Mouse (Mus musculus): ENCODE data around the gene Ago4. TPM values are rescaled to one million over a fixed set of nuclear protein-coding genes. Genes with fewer than 3 reads are reported as not detected.

Ago4 gene
- polyA plus RNA-seq, 1 experiment from 2014 or later = 8.4 TPM

DNA sequence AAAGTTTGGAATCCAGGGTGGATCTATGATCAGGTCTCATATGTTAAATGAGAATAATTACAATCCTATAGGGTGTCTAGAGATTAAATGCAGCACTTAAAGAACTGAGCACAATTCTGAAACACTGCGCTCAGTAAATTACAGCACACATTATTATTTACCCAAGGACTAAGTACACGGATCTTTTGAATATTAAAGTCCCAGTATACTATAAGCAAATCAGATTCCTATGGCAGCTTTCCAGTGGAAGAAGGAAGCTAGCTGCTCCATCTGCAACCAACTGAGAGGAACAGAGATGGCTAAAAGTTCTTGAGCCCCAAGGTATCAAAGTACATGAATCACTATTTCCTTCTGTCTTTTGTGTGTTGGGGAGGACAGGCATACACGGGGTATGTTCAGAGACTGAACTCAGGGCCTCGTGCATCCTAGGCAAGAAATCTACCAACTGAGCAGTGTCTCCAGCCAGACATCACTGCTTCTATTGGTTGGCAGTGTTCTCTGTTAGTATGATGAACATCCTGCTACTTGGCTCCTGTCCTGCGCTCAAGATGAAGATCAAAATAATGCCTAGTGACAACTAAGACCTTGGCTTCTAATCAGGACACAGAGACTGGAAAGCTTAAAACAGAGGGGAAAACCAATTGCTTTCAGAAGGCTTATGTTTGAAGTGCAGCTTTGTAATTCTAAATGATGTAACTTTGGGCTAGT is 78.6 kb downstream of the Ago4 start:
- H3K27me3 ChIP-seq (ENCODE audit: control insufficient read depth, insufficient read depth, low read depth, low read length) = no peaks in the 10 kb centered on the region
- H3K27ac ChIP-seq (ENCODE audit: low read length) = no peak overlapping the region
- 93% methylated on average over 5 of the region's 5 CpGs for WGBS
- no peak for ATAC-seq
- no peak overlapping the region for H3K4me2 ChIP-seq (ENCODE audit: low read length)
- H3K9ac ChIP-seq (ENCODE audit: low read depth, low read length) = no peak overlapping the region
- no peaks in the 10 kb centered on the region for H3K9me3 ChIP-seq (replicated peaks; ENCODE audit: control insufficient read depth, low read length, poor library complexity, severe bottlenecking)
- H3K4me1 ChIP-seq (ENCODE audit: control insufficient read depth, insufficient read depth, low read length) = no peaks in the 10 kb centered on the region
- peaks cover 43% of the 10 kb centered on the region for H3K36me3 ChIP-seq (ENCODE audit: control insufficient read depth, insufficient read depth, low read length)
- H3K4me3 ChIP-seq (ENCODE audit: low read depth, low read length) = no peak overlapping the region

DNA sequence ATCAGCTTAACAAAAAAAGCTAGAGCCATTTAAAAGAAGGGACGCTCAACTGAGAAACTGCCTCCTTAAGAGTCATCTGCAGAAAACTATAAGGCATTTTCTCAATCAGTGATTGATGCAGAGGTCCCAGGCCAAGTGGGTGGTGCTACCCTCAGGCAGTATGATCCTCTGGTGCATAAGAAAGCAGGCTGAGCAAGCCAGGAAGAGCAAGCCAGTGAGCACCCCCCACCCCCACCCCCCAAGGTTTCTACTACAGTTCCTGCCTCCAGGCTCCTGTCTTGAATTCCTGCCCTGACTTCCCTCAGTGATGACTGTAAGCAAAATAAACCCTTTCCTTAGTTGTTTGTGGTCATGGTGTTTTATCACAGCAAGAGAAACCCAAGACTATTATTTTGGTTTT is 83.0 kb downstream of the Ago4 start:
- Histone ChIP-seq H3K36me3 (ENCODE audit: control insufficient read depth, insufficient read depth, low read length) (peaks cover 33% of the 10 kb centered on the region), H3K4me2 (ENCODE audit: low read length) (no peak overlapping the region), H3K27ac (ENCODE audit: low read length) (no peak overlapping the region), H3K4me1 (ENCODE audit: control insufficient read depth, insufficient read depth, low read length) (no peaks in the 10 kb centered on the region), H3K9ac (ENCODE audit: low read depth, low read length) (no peak overlapping the region), H3K4me3 (ENCODE audit: low read depth, low read length) (no peak overlapping the region), H3K27me3 (ENCODE audit: control insufficient read depth, insufficient read depth, low read depth, low read length) (no peaks in the 10 kb centered on the region), H3K9me3 (replicated peaks; ENCODE audit: control insufficient read depth, low read length, poor library complexity, severe bottlenecking) (no peaks in the 10 kb centered on the region)
- no peak for ATAC-seq
- WGBS = 89% methylated on average over 1 of the region's 1 CpGs

DNA sequence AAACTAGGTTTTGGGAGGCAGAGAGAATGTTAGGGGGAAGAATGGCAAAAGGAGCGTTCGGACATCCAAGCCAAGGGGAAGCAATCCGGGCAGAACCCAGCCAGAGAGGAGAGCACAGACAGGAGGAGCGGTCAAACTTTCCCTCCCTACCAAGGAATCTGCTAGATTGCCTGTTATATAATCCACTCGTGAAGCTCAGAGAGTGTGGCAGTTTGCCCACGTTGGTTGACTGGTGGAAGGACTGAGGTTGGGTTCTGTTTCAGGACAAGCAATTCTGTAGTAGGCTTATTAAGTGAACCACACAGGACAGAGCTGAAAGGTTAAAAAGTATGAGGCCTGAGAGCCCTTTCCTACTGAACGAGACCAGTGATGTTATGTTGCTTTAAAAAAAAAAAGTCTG is 86.1 kb downstream of the Ago4 start:
- Histone ChIP-seq H3K27me3 (ENCODE audit: control insufficient read depth, insufficient read depth, low read depth, low read length) (no peaks in the 10 kb centered on the region), H3K36me3 (ENCODE audit: control insufficient read depth, insufficient read depth, low read length) (peaks cover 36% of the 10 kb centered on the region), H3K4me2 (ENCODE audit: low read length) (no peak overlapping the region), H3K4me1 (ENCODE audit: control insufficient read depth, insufficient read depth, low read length) (no peaks in the 10 kb centered on the region), H3K4me3 (ENCODE audit: low read depth, low read length) (no peak overlapping the region), H3K27ac (ENCODE audit: low read length) (no peak overlapping the region), H3K9ac (ENCODE audit: low read depth, low read length) (no peak overlapping the region), H3K9me3 (replicated peaks; ENCODE audit: control insufficient read depth, low read length, poor library complexity, severe bottlenecking) (no peaks in the 10 kb centered on the region)
- WGBS = 90% methylated on average over 7 of the region's 7 CpGs
- no peak for ATAC-seq

DNA sequence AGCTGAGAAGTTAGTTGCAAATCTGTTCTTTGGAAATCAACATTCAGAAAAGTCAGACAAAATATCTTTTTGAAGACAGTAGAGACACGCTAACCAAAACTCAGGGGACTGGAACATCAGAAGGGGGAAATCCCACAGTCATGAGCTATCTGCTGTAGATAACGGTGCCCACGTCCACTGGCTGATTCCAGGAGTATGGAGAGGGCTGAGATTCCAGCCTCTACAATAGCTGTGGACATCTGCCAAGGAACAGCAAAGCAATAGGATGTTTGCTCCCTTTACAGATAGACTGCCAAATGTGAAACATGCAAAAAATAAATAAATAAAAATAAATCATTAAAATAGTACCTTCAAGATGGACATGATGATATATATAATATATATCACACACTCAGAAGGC is 88.7 kb downstream of the Ago4 start:
- Histone ChIP-seq H3K4me1 (ENCODE audit: control insufficient read depth, insufficient read depth, low read length) (no peaks in the 10 kb centered on the region), H3K9me3 (replicated peaks; ENCODE audit: control insufficient read depth, low read length, poor library complexity, severe bottlenecking) (no peaks in the 10 kb centered on the region), H3K4me2 (ENCODE audit: low read length) (no peak overlapping the region), H3K27me3 (ENCODE audit: control insufficient read depth, insufficient read depth, low read depth, low read length) (no peaks in the 10 kb centered on the region), H3K36me3 (ENCODE audit: control insufficient read depth, insufficient read depth, low read length) (peaks cover 51% of the 10 kb centered on the region), H3K27ac (ENCODE audit: low read length) (no peak overlapping the region), H3K4me3 (ENCODE audit: low read depth, low read length) (no peak overlapping the region), H3K9ac (ENCODE audit: low read depth, low read length) (no peak overlapping the region)
- no peak for ATAC-seq
- 87% methylated on average over 3 of the region's 3 CpGs for WGBS

Small RNAs within 50 kb of the gene (microRNA-seq; reads per million reads assigned to microRNA genes)
- gene Mir7119 = not detected

Other genes with a start within 250 kb of the Ago4 start
- gene Col8a2, start 246.7 kb downstream of the Ago4 start, polyA plus RNA-seq (2015; fragmentation: Nextera tagmentation; extraction: Ambion mirVana) = 2.2 and 2.5 TPM in 2 replicates
- 83.9 and 87.5 TPM in 2 replicates for gene Adprhl2, start 211.8 kb downstream of the Ago4 start, polyA plus RNA-seq (2015; fragmentation: Nextera tagmentation; extraction: Ambion mirVana)
- gene Tekt2, start 207.8 kb downstream of the Ago4 start, polyA plus RNA-seq (2015; fragmentation: Nextera tagmentation; extraction: Ambion mirVana) = 15.3 and 17.3 TPM in 2 replicates
- 14.3 and 18.5 TPM in 2 replicates for gene Ago3, start 103.9 kb downstream of the Ago4 start, polyA plus RNA-seq (2015; fragmentation: Nextera tagmentation; extraction: Ambion mirVana)
- gene Ago1, start 64.9 kb downstream of the Ago4 start, polyA plus RNA-seq (2015; fragmentation: Nextera tagmentation; extraction: Ambion mirVana) = 8.8 and 10.0 TPM in 2 replicates
- 3.4 and 3.9 TPM in 2 replicates for gene Clspn, start 23.5 kb upstream of the Ago4 start, polyA plus RNA-seq (2015; fragmentation: Nextera tagmentation; extraction: Ambion mirVana)
- 14.9 and 16.7 TPM in 2 replicates for gene 5730409E04Rik, start 76.3 kb upstream of the Ago4 start, polyA plus RNA-seq (2015; fragmentation: Nextera tagmentation; extraction: Ambion mirVana)
- 393 and 408 TPM in 2 replicates for gene Psmb2, start 144.2 kb upstream of the Ago4 start, polyA plus RNA-seq (2015; fragmentation: Nextera tagmentation; extraction: Ambion mirVana)
- 0.09 and 0.22 TPM in 2 replicates for gene Tfap2e, start 202.8 kb upstream of the Ago4 start, polyA plus RNA-seq (2015; fragmentation: Nextera tagmentation; extraction: Ambion mirVana)
- 134 and 161 TPM in 2 replicates for gene Ncdn, start 220.0 kb upstream of the Ago4 start, polyA plus RNA-seq (2015; fragmentation: Nextera tagmentation; extraction: Ambion mirVana)
- 36.5 and 42.8 TPM in 2 replicates for gene AU040320, start 220.1 kb upstream of the Ago4 start, polyA plus RNA-seq (2015; fragmentation: Nextera tagmentation; extraction: Ambion mirVana)

Data from midbrain, embryonic 16.5 days (tissue).